Mouse (Mus musculus) limb, embryonic 14.5 days (tissue): ENCODE results near the gene Cc2d2b. TPM values are rescaled to one million over a fixed set of nuclear protein-coding genes. Genes with fewer than 3 reads are reported as not detected.

ENCODE experiments used
- ATAC-seq: fragments of 200-750 bp; cut with Nextera tagmentation; 2 replicates; pipeline ENCODE4 v1.8.0; 2017; ENCODE audit warnings: low read depth, moderate number of reproducible peaks, moderate TSS enrichment; ENCODE audit not compliant: low FRiP score
- DNase-seq: peaks from one replicate; pipeline ENCODE4 v3.0.0-alpha.2; 2015; ENCODE audit warnings: low spot score
- H3K27ac ChIP-seq: fragments of 300-500 bp; sonication (generic); replicated peaks from 2 replicates; pipeline ENCODE4 v1.5.1; 2014; ENCODE audit warnings: low read depth, mild to moderate bottlenecking, low read length, moderate library complexity, mixed read lengths
- H3K27me3 ChIP-seq: fragments of 300-500 bp; sonication (generic); 2 replicates; pipeline ENCODE4 v1.6.1; 2014; ENCODE audit warnings: low read length, mixed read lengths; ENCODE audit not compliant: control insufficient read depth, insufficient read depth
- H3K36me3 ChIP-seq: fragments of 300-500 bp; sonication (generic); 2 replicates; pipeline ENCODE4 v1.6.1; 2014; ENCODE audit warnings: mild to moderate bottlenecking, low read length, moderate library complexity, mixed read lengths; ENCODE audit not compliant: control insufficient read depth, insufficient read depth
- H3K4me1 ChIP-seq: fragments of 300-500 bp; sonication (generic); 2 replicates; pipeline ENCODE4 v1.6.1; 2014; ENCODE audit warnings: antibody characterized with exemption, low read length, mixed read lengths; ENCODE audit not compliant: control insufficient read depth, insufficient read depth
- H3K4me2 ChIP-seq: fragments of 300-500 bp; sonication (generic); replicated peaks from 2 replicates; pipeline ENCODE4 v1.6.1; 2014; ENCODE audit warnings: low read depth, mild to moderate bottlenecking, low read length, moderate library complexity; ENCODE audit not compliant: severe bottlenecking
- H3K4me3 ChIP-seq: fragments of 300-500 bp; sonication (generic); replicated peaks from 2 replicates; pipeline ENCODE4 v1.5.1; 2014; ENCODE audit warnings: low read length
- H3K9ac ChIP-seq: fragments of 300-500 bp; sonication (generic); 2 replicates; pipeline ENCODE4 v1.6.1; 2014; ENCODE audit warnings: mild to moderate bottlenecking, low read depth, low read length, moderate library complexity; ENCODE audit not compliant: severe bottlenecking
- H3K9me3 ChIP-seq: fragments of 300-500 bp; sonication (generic); 2 replicates; pipeline ENCODE4 v1.6.1; 2016; ENCODE audit warnings: low read length; ENCODE audit not compliant: control insufficient read depth
- POLR2A ChIP-seq: fragments of 200-500 bp; IDR thresholded peaks from 2 replicates; pipeline ENCODE4 v1.8.0; 2012; ENCODE audit warnings: inconsistent platforms, mild to moderate bottlenecking, moderate library complexity, borderline replicate concordance; ENCODE audit not compliant: insufficient read depth, insufficient read length; ENCODE audit errors: extremely low read depth
- WGBS: fragments of 180-500 bp; shearing (Covaris S2); extraction: QIAGEN DNeasy Blood & Tissue Kit; methylation state at CpG from one replicate; pipeline ENCODE4 v1.1.7; 2014; 5-methylcytosine and 5-hydroxymethylcytosine counted together
- polyA plus RNA-seq, 2 experiments: library from polyadenylated mRNA; depleted of rRNA in 1 of 2; stranded (reverse) in 1 of 2; unstranded in 1 of 2; fragments of >200 nt; fragmentation: Nextera tagmentation in 1 of 2; extraction: Ambion mirVana in 1 of 2; gene quantifications; 2 replicates each; pipeline versions ENCODE4 v1.2.1 to v1.2.3; 2012 to 2014

Gene Cc2d2b
- polyA plus RNA-seq, 2 experiments: 0.04 to 0.22 TPM

DNA sequence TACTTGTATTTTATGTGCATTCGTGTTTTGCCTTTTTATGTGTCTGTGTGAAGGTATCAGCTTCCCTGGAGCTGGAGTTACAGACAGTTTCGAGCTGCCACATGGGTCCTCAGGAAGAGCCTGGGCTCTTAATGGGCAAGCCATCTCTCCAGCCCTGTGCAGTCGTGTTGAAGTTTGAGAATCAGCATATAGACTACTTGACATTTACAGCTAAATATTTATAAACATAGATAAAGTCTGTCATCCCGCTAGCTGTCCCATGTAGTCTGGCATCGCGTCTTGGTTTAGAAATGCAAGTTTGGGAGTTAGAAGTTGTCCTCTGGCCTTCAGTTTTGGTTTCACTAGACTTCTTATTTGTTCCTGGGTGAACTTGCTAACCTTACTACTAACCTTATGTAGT, 92.5 kb downstream of the Cc2d2b start:
- Histone ChIP-seq H3K9me3 (no peaks in the 10 kb centered on the region), H3K4me1 (no peaks in the 10 kb centered on the region), H3K9ac (no peak overlapping the region), H3K36me3 (peaks cover 74% of the 10 kb centered on the region), H3K4me2 (no peak overlapping the region), H3K4me3 (no peak overlapping the region), H3K27ac (no peak overlapping the region), H3K27me3 (no peaks in the 10 kb centered on the region)
- DNase-seq (no peak), ATAC-seq (no peak)
- 77% methylated on average over 6 of the region's 6 CpGs for WGBS
- no peak for TF ChIP-seq POLR2A

DNA sequence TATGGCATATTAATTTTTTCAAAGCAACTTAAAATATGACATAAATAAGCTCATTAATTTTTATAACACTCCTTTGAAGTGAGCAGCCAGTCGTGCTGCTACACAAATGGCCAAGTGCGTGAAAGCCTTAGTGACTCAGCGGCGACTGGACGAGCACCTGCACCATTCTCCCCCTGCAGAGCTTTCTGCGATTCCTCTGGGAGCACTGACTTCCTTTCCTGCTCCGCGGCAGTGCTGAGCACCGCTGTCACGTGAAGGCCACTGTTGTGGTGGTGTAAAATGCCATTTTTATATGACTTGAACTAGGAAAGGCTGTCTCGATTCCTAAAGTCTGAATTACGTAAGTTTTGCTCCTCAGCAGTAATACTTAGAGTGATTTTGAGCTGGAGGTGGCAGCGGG, 93.0 kb downstream of the Cc2d2b start:
- Histone ChIP-seq H3K4me1 (no peaks in the 10 kb centered on the region), H3K9me3 (no peaks in the 10 kb centered on the region), H3K27ac (no peak overlapping the region), H3K4me2 (no peak overlapping the region), H3K27me3 (no peaks in the 10 kb centered on the region), H3K36me3 (peaks cover 79% of the 10 kb centered on the region), H3K9ac (no peak overlapping the region), H3K4me3 (no peak overlapping the region)
- 58% methylated on average over 13 of the region's 13 CpGs for WGBS
- no peak for TF ChIP-seq POLR2A
- DNase-seq (no peak), ATAC-seq (no peak)

GRCm38 (mm10) chr19:40844731-40845130, 96.2 kb downstream of the Cc2d2b start:
- H3K4me1 ChIP-seq: no peaks in the 10 kb centered on the region
- DNase-seq (no peak), ATAC-seq (no peak)
- peaks cover 82% of the 10 kb centered on the region for H3K36me3 ChIP-seq
- H3K4me3 ChIP-seq: no peak overlapping the region
- no peak overlapping the region for H3K27ac ChIP-seq
- no peak overlapping the region for H3K4me2 ChIP-seq
- no peak for TF ChIP-seq POLR2A
- H3K9ac ChIP-seq: no peak overlapping the region
- WGBS: 92% methylated on average over 13 of the region's 13 CpGs
- no peaks in the 10 kb centered on the region for H3K9me3 ChIP-seq
- H3K27me3 ChIP-seq: no peaks in the 10 kb centered on the region

DNA sequence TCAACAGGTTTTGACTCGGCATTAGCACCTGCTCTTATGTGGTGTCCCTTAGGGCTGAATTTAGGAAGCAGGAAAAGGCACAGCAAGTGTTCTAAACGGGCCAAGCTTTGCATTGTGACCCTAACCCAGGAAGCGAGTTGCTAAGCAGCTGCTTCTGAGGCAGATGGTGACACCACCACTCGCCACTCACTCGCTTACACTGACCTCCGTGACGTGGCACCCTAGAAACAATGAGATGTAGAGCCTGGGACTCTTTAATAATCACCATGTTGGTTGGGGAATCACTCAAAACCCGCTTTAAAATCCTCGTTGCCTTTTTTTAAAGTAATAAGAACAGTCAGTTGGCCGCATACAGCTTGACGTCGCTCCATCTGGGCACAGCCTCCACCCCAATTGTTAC, 100.8 kb downstream of the Cc2d2b start:
- H3K9me3 ChIP-seq: no peaks in the 10 kb centered on the region
- no peak for ATAC-seq
- peaks cover 58% of the 10 kb centered on the region for H3K36me3 ChIP-seq
- DNase-seq: no peak
- H3K9ac ChIP-seq: no peak overlapping the region
- no peak overlapping the region for H3K4me2 ChIP-seq
- TF ChIP-seq POLR2A: no peak
- no peaks in the 10 kb centered on the region for H3K4me1 ChIP-seq
- H3K4me3 ChIP-seq: no peak overlapping the region
- no peaks in the 10 kb centered on the region for H3K27me3 ChIP-seq
- H3K27ac ChIP-seq: no peak overlapping the region
- WGBS: 87% methylated on average over 12 of the region's 12 CpGs

GRCm38 (mm10) chr19:40859555-40859954, 111.0 kb downstream of the Cc2d2b start:
- Histone ChIP-seq H3K9me3 (no peaks in the 10 kb centered on the region), H3K9ac (no peak overlapping the region), H3K4me2 (no peak overlapping the region), H3K4me3 (no peak overlapping the region), H3K27me3 (no peaks in the 10 kb centered on the region), H3K36me3 (no peaks in the 10 kb centered on the region), H3K4me1 (no peaks in the 10 kb centered on the region), H3K27ac (no peak overlapping the region)
- DNase-seq: no peak
- 73% methylated on average over 4 of the region's 4 CpGs for WGBS
- TF ChIP-seq POLR2A: no peak
- no peak for ATAC-seq

DNA sequence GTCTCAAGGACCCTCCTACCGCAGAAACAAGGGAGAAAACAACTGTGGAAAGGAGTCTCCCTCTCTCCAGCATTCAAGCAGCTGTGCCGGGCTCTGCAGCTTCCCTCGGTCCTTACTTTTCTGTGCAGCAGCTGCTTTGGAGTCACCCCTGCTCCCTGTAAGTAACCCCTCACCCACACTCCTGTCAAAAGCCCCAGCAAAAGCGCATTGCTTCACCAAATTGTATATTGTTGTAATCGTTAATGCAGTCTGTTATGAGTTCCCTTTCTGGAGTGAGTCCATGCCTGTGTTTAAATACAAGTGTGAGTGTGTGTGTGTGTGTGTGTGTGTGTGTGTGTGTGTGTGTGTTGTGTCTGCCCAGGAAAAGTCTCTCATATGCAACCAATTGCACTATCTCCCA, 119.7 kb downstream of the Cc2d2b start:
- no peak for TF ChIP-seq POLR2A
- Histone ChIP-seq H3K4me1 (no peaks in the 10 kb centered on the region), H3K4me3 (no peak overlapping the region), H3K27ac (no peak overlapping the region), H3K36me3 (no peaks in the 10 kb centered on the region), H3K4me2 (no peak overlapping the region), H3K9ac (no peak overlapping the region), H3K9me3 (no peaks in the 10 kb centered on the region), H3K27me3 (no peaks in the 10 kb centered on the region)
- 29% methylated on average over 5 of the region's 5 CpGs for WGBS
- ATAC-seq: no peak
- no peak for DNase-seq
